Mouse (Mus musculus): ENCODE measurements at regions not wholly inside any gene's neighbourhood (a gene's known extent, or its start where the extent isn't known, plus 50 kb on each side); places are given as distances from the start of the nearest gene placed in this dataset.

GRCm38 (mm10) chr13:114742534-114742933 lies 75.5 kb upstream of the Mocs2 start:
- TF ChIP-seq ZNF384 (IDR thresholded peaks at IDR 0.05; ENCODE audit: low read depth, low read length) = no peak
- no peak for TF ChIP-seq CHD2 (IDR thresholded peaks at IDR 0.05; ENCODE audit: low read depth, low read length)
- TF ChIP-seq HCFC1 (IDR thresholded peaks at IDR 0.05; ENCODE audit: borderline replicate concordance, insufficient read depth, low read length) = no peak
- TF ChIP-seq ZC3H11A (IDR thresholded peaks at IDR 0.05; ENCODE audit: borderline replicate concordance, low read depth, low read length) = no peak
